Comparison of ENCODE assay signal across 21 mouse cellular contexts in genomic region chr4:98461804-98462341, GRCm38 (mm10).
DNase-seq lines count a peak whose midpoint lies in the region; ATAC-seq and TF ChIP-seq lines count a peak whose summit lies in the region.
"Had no signal": no experiment of that assay in that cellular context is flagged by ENCODE, and none has a peak within 500 bp of the region (broad histone marks: within the 10 kb centered on the region; RNA-seq: fewer than 3 reads in every experiment).

No protein-coding gene starts in this region.

- 93% methylated on average over 2 of the region's 2 CpGs for WGBS in midbrain, embryonic 11.5 days
- WGBS in midbrain, embryonic 16.5 days = 98% methylated on average over 2 of the region's 2 CpGs
- 92% methylated on average over 2 of the region's 2 CpGs for WGBS in limb, embryonic 13.5 days

- H3K9ac ChIP-seq in midbrain, embryonic 11.5 days (ENCODE audit: low read length) = no peak overlapping the region
- H3K9ac ChIP-seq in midbrain, embryonic 16.5 days (ENCODE audit: low read depth, low read length) = no peak overlapping the region
- H3K9ac ChIP-seq in limb, embryonic 13.5 days = no peak overlapping the region
- H3K9ac ChIP-seq: embryonic facial prominence, embryonic 15.5 days; heart, embryonic 12.5 days; hindbrain, embryonic 13.5 days had no signal

- no peak overlapping the region for H3K4me3 ChIP-seq in midbrain, embryonic 11.5 days (ENCODE audit: low read depth, low read length)
- no peak overlapping the region for H3K4me3 ChIP-seq in midbrain, embryonic 16.5 days (ENCODE audit: low read depth, low read length)
- no peak overlapping the region for H3K4me3 ChIP-seq in limb, embryonic 13.5 days
- H3K4me3 ChIP-seq in myocyte = no peak overlapping the region
- H3K4me3 ChIP-seq: embryonic facial prominence, embryonic 15.5 days; erythroblast, embryonic 14.5 days; forebrain, embryonic 10.5 days; heart, embryonic 12.5 days; hindbrain, embryonic 13.5 days had no signal

- peak; percentile 62 for DNase-seq in heart, adult 11 months
- no peak for DNase-seq in heart, postnatal 25 days (ENCODE audit: low spot score)
- no peak for DNase-seq in midbrain, embryonic 11.5 days (ENCODE audit: low spot score, missing footprints)
- DNase-seq in urinary bladder, postnatal 14 days (ENCODE audit: low spot score) = no peak
- DNase-seq: adrenal gland, adult 2 months; adrenal gland, postnatal 25 days; cerebellum, adult 18-20 months; cerebellum, adult 9-11 months; cerebellum, postnatal 36 days; gastrocnemius, postnatal 14 days; heart, postnatal 36 days had no signal

- no peak overlapping the region for H3ac ChIP-seq in myocyte (ENCODE audit: control insufficient read depth, insufficient read length)

- intact Hi-C loops in heart, postnatal 25 days (cut with DNase I) = no loop called here

- H3K27me3 ChIP-seq in midbrain, embryonic 11.5 days (ENCODE audit: control insufficient read depth, insufficient read depth, low read length) = no peaks in the 10 kb centered on the region
- H3K27me3 ChIP-seq in midbrain, embryonic 16.5 days (ENCODE audit: control insufficient read depth, insufficient read depth, low read depth, low read length) = no peaks in the 10 kb centered on the region
- no peaks in the 10 kb centered on the region for H3K27me3 ChIP-seq in limb, embryonic 13.5 days
- no peaks in the 10 kb centered on the region for H3K27me3 ChIP-seq in myocyte (ENCODE audit: control insufficient read depth, insufficient read depth, insufficient read length)
- H3K27me3 ChIP-seq: embryonic facial prominence, embryonic 15.5 days; heart, embryonic 12.5 days; hindbrain, embryonic 13.5 days had no signal

- no peak for TF ChIP-seq POLR2A in myocyte (IDR thresholded peaks at IDR 0.05; ENCODE audit: insufficient read length, low read depth)

- 0 out of 2 replicates have a peak, but pooled peaks have one; percentile 24 for ATAC-seq in midbrain, embryonic 11.5 days (ENCODE audit: low FRiP score)
- ATAC-seq in midbrain, embryonic 16.5 days = no peak
- peak; percentile 44; the same call in 1 of the 2 replicates for ATAC-seq in limb, embryonic 13.5 days (ENCODE audit: low FRiP score, low read depth)
- ATAC-seq: forebrain, embryonic 14.5 days; hindbrain, postnatal 0 days had no signal

- H3K4me1 ChIP-seq in midbrain, embryonic 11.5 days (ENCODE audit: control insufficient read depth, insufficient read depth, low read length) = no peaks in the 10 kb centered on the region
- no peaks in the 10 kb centered on the region for H3K4me1 ChIP-seq in midbrain, embryonic 16.5 days (ENCODE audit: control insufficient read depth, insufficient read depth, low read length)
- H3K4me1 ChIP-seq in limb, embryonic 13.5 days = no peaks in the 10 kb centered on the region
- H3K4me1 ChIP-seq: embryonic facial prominence, embryonic 15.5 days; forebrain, embryonic 10.5 days; heart, embryonic 12.5 days; hindbrain, embryonic 13.5 days had no signal

- no peaks in the 10 kb centered on the region for H3K79me2 ChIP-seq in myocyte (ENCODE audit: control insufficient read depth, insufficient read depth)

- no peak overlapping the region for H3K27ac ChIP-seq in midbrain, embryonic 11.5 days (ENCODE audit: low read depth, low read length)
- H3K27ac ChIP-seq in midbrain, embryonic 16.5 days (ENCODE audit: low read length) = no peak overlapping the region
- no peak overlapping the region for H3K27ac ChIP-seq in limb, embryonic 13.5 days
- H3K27ac ChIP-seq: embryonic facial prominence, embryonic 15.5 days; forebrain, embryonic 10.5 days; hindbrain, embryonic 13.5 days; hindbrain, postnatal 0 days had no signal

- no peaks in the 10 kb centered on the region for H3K9me3 ChIP-seq in midbrain, embryonic 11.5 days (ENCODE audit: control insufficient read depth, low read length)
- no peaks in the 10 kb centered on the region for H3K9me3 ChIP-seq in midbrain, embryonic 16.5 days (replicated peaks; ENCODE audit: control insufficient read depth, low read length, poor library complexity, severe bottlenecking)
- H3K9me3 ChIP-seq in limb, embryonic 13.5 days = no peaks in the 10 kb centered on the region
- H3K9me3 ChIP-seq: embryonic facial prominence, embryonic 15.5 days; forebrain, embryonic 10.5 days; heart, embryonic 12.5 days; hindbrain, embryonic 13.5 days had no signal

- H3K36me3 ChIP-seq in midbrain, embryonic 11.5 days (ENCODE audit: control insufficient read depth, insufficient read depth, low read length) = no peaks in the 10 kb centered on the region
- no peaks in the 10 kb centered on the region for H3K36me3 ChIP-seq in midbrain, embryonic 16.5 days (ENCODE audit: control insufficient read depth, insufficient read depth, low read length)
- H3K36me3 ChIP-seq in limb, embryonic 13.5 days = peaks cover 31% of the 10 kb centered on the region
- no peaks in the 10 kb centered on the region for H3K36me3 ChIP-seq in myocyte (ENCODE audit: control insufficient read depth, insufficient read depth)

- no peak overlapping the region for H3K4me2 ChIP-seq in midbrain, embryonic 11.5 days
- no peak overlapping the region for H3K4me2 ChIP-seq in midbrain, embryonic 16.5 days (ENCODE audit: low read length)
- H3K4me2 ChIP-seq in limb, embryonic 13.5 days (replicated peaks) = no peak overlapping the region
- no peak overlapping the region for H3K4me2 ChIP-seq in myocyte (ENCODE audit: low read depth)
- H3K4me2 ChIP-seq: embryonic facial prominence, embryonic 15.5 days; heart, embryonic 12.5 days; hindbrain, embryonic 13.5 days had no signal

TF ChIP-seq in myocyte, 11 proteins besides CTCF, POLR2A, EP300 and RAD21:
- no peak for TF ChIP-seq E2F4 (IDR thresholded peaks at IDR 0.05; ENCODE audit: insufficient read depth)
- no peak for TF ChIP-seq REST (IDR thresholded peaks at IDR 0.05; ENCODE audit: insufficient read depth, insufficient read length)
- peak; percentile 58 for TF ChIP-seq TCF3 (IDR thresholded peaks at IDR 0.05; ENCODE audit: insufficient read length, low read depth)
- TF ChIP-seq MYOG (IDR thresholded peaks at IDR 0.05; ENCODE audit: control insufficient read depth in 1 of 3, insufficient read depth in 1 of 3, insufficient read length in 2 of 3, low read depth in 2 of 3) = peak in 2 of 3 experiments; percentile 74 to 90
- TF ChIP-seq POLR2AphosphoS2 (IDR thresholded peaks at IDR 0.05; ENCODE audit: insufficient read length, low read depth) = no peak
- no peak for TF ChIP-seq CEBPB (IDR thresholded peaks at IDR 0.05; ENCODE audit: insufficient read depth, poor library complexity, severe bottlenecking)
- no peak for TF ChIP-seq MAX (IDR thresholded peaks at IDR 0.05; ENCODE audit: low read depth)
- TF ChIP-seq SRF (IDR thresholded peaks at IDR 0.05; ENCODE audit: control insufficient read depth, insufficient read length, low read depth) = no peak
- no peak for TF ChIP-seq TCF12 (IDR thresholded peaks at IDR 0.05; ENCODE audit: insufficient read depth, poor library complexity, severe bottlenecking)
- TF ChIP-seq MYOD1 (IDR thresholded peaks at IDR 0.05; ENCODE audit: control insufficient read depth in 1 of 3, insufficient read length in 2 of 3, low read depth in 2 of 3) = peak in 2 of 3 experiments; percentile 57 to 66
- no peak for TF ChIP-seq USF1 (IDR thresholded peaks at IDR 0.05; ENCODE audit: low read depth)
TF ChIP-seq in myocyte: peak in this region for 3.
